Mouse (Mus musculus): ENCODE results near the gene Rexo2.
A peak's percentile ranks its signal among the peaks of the same experiment; 100 is the strongest.
"Not testable (repeated sequence)": the region's sequence is repeated elsewhere in the genome, so short reads cannot be mapped to it uniquely, and the experiment has no call there.

The Rexo2 gene

GRCm38 (mm10) chr9:48480411-48481213 is at the start of gene Rexo2:
Gene Rexo2, minus strand, starts transcription at chr9:48480623.
- peak; percentile 94 for DNase-seq

GRCm38 (mm10) chr9:48526520-48526919 is 46.1 kb upstream of the Rexo2 start:
- no peak for DNase-seq

GRCm38 (mm10) chr9:48525566-48525965 is 45.1 kb upstream of the Rexo2 start:
- no peak for DNase-seq

- not testable (repeated sequence) for DNase-seq
These were observed 40.0 kb upstream of the Rexo2 start for GRCm38 (mm10) chr9:48520405-48520804.

GRCm38 (mm10) chr9:48517372-48518130 is 37.1 kb upstream of the Rexo2 start:
- no peak for DNase-seq

GRCm38 (mm10) chr9:48516615-48517371 is 36.4 kb upstream of the Rexo2 start:
- no peak for DNase-seq

GRCm38 (mm10) chr9:48515332-48515731 is 34.9 kb upstream of the Rexo2 start:
- DNase-seq = no peak

- no peak for DNase-seq
These were observed 29.7 kb upstream of the Rexo2 start for GRCm38 (mm10) chr9:48510134-48510533.

- DNase-seq = no peak
These were observed 24.4 kb upstream of the Rexo2 start for GRCm38 (mm10) chr9:48504741-48505365.

GRCm38 (mm10) chr9:48503001-48503400 is 22.6 kb upstream of the Rexo2 start:
- DNase-seq = no peak

GRCm38 (mm10) chr9:48501192-48501591 is 20.8 kb upstream of the Rexo2 start:
- no peak for DNase-seq

GRCm38 (mm10) chr9:48495548-48495932 is 15.1 kb upstream of the Rexo2 start:
- DNase-seq = no peak

GRCm38 (mm10) chr9:48494817-48495547 is 14.6 kb upstream of the Rexo2 start, which contains the start of the genes Rbm7 and Gm5617:
Gene Rbm7, minus strand, starts transcription at chr9:48495299.
Gene Gm5617, plus strand, starts transcription at chr9:48495442.
- DNase-seq = peak; percentile 93

GRCm38 (mm10) chr9:48481214-48482134 is 1.1 kb upstream of the Rexo2 start:
- DNase-seq = no peak

GRCm38 (mm10) chr9:48479838-48480410 is 499 bp downstream of the Rexo2 start:
- no peak for DNase-seq

- DNase-seq = no peak
These were observed 1.6 kb downstream of the Rexo2 start for GRCm38 (mm10) chr9:48478808-48479207.

GRCm38 (mm10) chr9:48476236-48477165 is 3.9 kb downstream of the Rexo2 start:
- DNase-seq = no peak

GRCm38 (mm10) chr9:48474367-48474766 is 6.1 kb downstream of the Rexo2 start:
- DNase-seq = no peak

GRCm38 (mm10) chr9:48473131-48473530 is 7.3 kb downstream of the Rexo2 start:
- DNase-seq = no peak

Data from cerebellum, adult 8-10 months (tissue).